ENCODE assay signal across 21 mouse cellular contexts in the genomic region with DNA sequence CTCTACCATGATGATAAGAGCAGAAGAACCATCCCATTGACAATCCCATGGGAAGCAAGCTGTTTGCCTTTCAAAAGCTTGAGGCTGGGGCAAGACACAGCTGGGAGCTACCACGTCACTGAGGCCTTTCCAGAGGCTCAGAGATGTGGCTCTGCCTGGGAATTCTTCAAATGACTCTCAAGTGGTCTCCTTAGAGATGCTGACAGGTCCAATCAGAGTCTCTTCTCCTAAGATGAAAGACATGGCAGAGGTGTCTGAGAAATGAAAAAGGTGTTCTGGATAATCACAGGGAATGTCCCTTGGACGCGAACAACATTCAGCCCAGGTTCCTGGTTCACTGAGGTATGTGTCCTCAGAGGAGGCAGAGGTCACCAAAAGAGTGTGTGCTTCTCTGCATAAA.
"Had no signal": no experiment of that assay in that cellular context is flagged by ENCODE, and none has a peak within 500 bp of the region (broad histone marks: within the 10 kb centered on the region; RNA-seq: fewer than 3 reads in every experiment).

No protein-coding gene starts in this region.

- DNase-seq: kidney, postnatal 14 days; kidney, postnatal 4 days; left cerebral cortex, postnatal 4 days; liver; lung, adult 18-20 months; lung, postnatal 14 days; right cerebral cortex, adult 18-20 months; right cerebral cortex, postnatal 14 days; right cerebral cortex, postnatal 4 days; thymus, adult 2 months; thymus, postnatal 14 days; thymus, postnatal 4 days had no signal

- H3K4me2 ChIP-seq: limb, embryonic 13.5 days; liver, embryonic 12.5 days; liver, embryonic 15.5 days; midbrain, embryonic 12.5 days; midbrain, embryonic 15.5 days; neural tube, embryonic 12.5 days; neural tube, embryonic 15.5 days had no signal

- H3K27ac ChIP-seq: limb, embryonic 13.5 days; liver, embryonic 12.5 days; liver, embryonic 15.5 days; macrophage; midbrain, embryonic 12.5 days; midbrain, embryonic 15.5 days; neural tube, embryonic 12.5 days; neural tube, embryonic 15.5 days; stomach, postnatal 0 days had no signal

- H3K4me3 ChIP-seq: limb, embryonic 13.5 days; liver, embryonic 12.5 days; liver, embryonic 15.5 days; midbrain, embryonic 12.5 days; midbrain, embryonic 15.5 days; neural tube, embryonic 12.5 days; neural tube, embryonic 15.5 days had no signal

- H3K27me3 ChIP-seq: limb, embryonic 13.5 days; liver, embryonic 12.5 days; midbrain, embryonic 12.5 days; midbrain, embryonic 15.5 days; neural tube, embryonic 12.5 days; neural tube, embryonic 15.5 days had no signal

- H3K9ac ChIP-seq: limb, embryonic 13.5 days; liver, embryonic 12.5 days; liver, embryonic 15.5 days; midbrain, embryonic 12.5 days; midbrain, embryonic 15.5 days; neural tube, embryonic 12.5 days; neural tube, embryonic 15.5 days had no signal

- ATAC-seq: liver, embryonic 12.5 days; midbrain, embryonic 15.5 days had no signal

- H3K4me1 ChIP-seq: liver, embryonic 12.5 days; liver, embryonic 15.5 days; midbrain, embryonic 12.5 days; midbrain, embryonic 15.5 days; neural tube, embryonic 12.5 days; neural tube, embryonic 15.5 days had no signal

- H3K36me3 ChIP-seq: limb, embryonic 13.5 days; liver, embryonic 12.5 days; liver, embryonic 15.5 days; midbrain, embryonic 12.5 days; midbrain, embryonic 15.5 days; neural tube, embryonic 12.5 days; neural tube, embryonic 15.5 days had no signal

- H3K9me3 ChIP-seq: limb, embryonic 13.5 days; liver, embryonic 12.5 days; liver, embryonic 15.5 days; midbrain, embryonic 12.5 days; midbrain, embryonic 15.5 days; neural tube, embryonic 12.5 days; neural tube, embryonic 15.5 days had no signal
